Mouse (Mus musculus) E14TG2a.4 (cell line): ENCODE results near the gene Basp1.
A peak's percentile ranks its signal among the peaks of the same experiment; 100 is the strongest.

Source experiments
- H3K27me3 ChIP-seq: 2 replicates; pipeline ENCODE4 v1.6.1; 2014; ENCODE audit warnings: low read length, control low read depth; ENCODE audit not compliant: insufficient read depth
- H3K36me3 ChIP-seq: 2 replicates; pipeline ENCODE4 v1.6.1; 2014; ENCODE audit warnings: low read length, control low read depth; ENCODE audit not compliant: insufficient read depth
- H3K4me1 ChIP-seq: replicated peaks from 2 replicates; pipeline ENCODE4 v1.6.1; 2014; ENCODE audit warnings: low read depth, low read length, control low read depth
- H3K4me3 ChIP-seq: replicated peaks from 2 replicates; pipeline ENCODE4 v1.5.1; 2014; ENCODE audit warnings: mild to moderate bottlenecking, low read length
- H3K9me3 ChIP-seq: 2 replicates; pipeline ENCODE4 v1.6.1; 2014; ENCODE audit warnings: low read length, control low read depth
- CTCF ChIP-seq: conservative IDR thresholded peaks from 2 replicates; pipeline ENCODE4 v1.5.1; 2014; ENCODE audit warnings: low read length
- NANOG ChIP-seq: IDR thresholded peaks from 2 replicates; pipeline ENCODE4 v1.6.1; 2014; ENCODE audit warnings: borderline replicate concordance, low read length, mixed read lengths
- POU5F1 ChIP-seq: IDR thresholded peaks from 2 replicates; pipeline ENCODE4 v1.6.1; 2014; ENCODE audit warnings: low read length, borderline replicate concordance

Gene Basp1

GRCm38 (mm10) chr15:25412761-25413261 lies 753 bp downstream of the Basp1 start:
- peaks cover 25% of the 10 kb centered on the region for H3K4me1 ChIP-seq
- peaks cover 23% of the 10 kb centered on the region for H3K36me3 ChIP-seq
- TF ChIP-seq POU5F1 (no peak), CTCF (no peak), NANOG (no peak)
- H3K9me3 ChIP-seq = peaks cover 5% of the 10 kb centered on the region; the same call in 1 of the 2 replicates
- H3K27me3 ChIP-seq = peaks cover 5% of the 10 kb centered on the region; the same call in 1 of the 2 replicates
- H3K4me3 ChIP-seq = peak overlapping the region; percentile 95

DNA sequence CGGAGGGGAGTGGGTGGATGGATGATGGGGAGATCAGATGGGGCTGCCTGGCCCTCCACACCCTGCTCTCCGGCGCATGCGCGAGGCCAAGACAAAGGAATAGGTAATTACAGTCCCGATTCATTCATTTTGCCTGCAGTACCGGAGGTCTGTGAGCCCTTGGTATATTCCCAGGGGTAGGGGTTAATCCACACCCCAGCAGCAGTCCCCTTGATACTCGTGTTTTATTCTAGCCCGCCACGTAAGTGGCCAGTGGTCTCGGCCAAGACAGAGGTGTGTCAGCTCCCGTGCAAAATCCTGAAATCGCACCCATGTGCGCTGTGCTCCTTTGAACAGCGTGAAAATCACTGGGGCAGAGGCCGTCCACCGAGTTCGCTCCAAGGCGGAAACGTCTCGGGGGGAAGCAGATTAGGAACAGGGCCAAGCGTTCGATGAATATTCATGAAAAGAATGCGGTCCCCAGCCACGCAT lies 1.4 kb downstream of the Basp1 start:
- TF ChIP-seq NANOG (no peak), CTCF (no peak), POU5F1 (0 out of 2 replicates have a peak, but pooled peaks have one; percentile 7)
- peaks cover 28% of the 10 kb centered on the region for H3K4me1 ChIP-seq
- peaks cover 5% of the 10 kb centered on the region; the same call in 1 of the 2 replicates for H3K9me3 ChIP-seq
- peak overlapping the region; percentile 95 for H3K4me3 ChIP-seq
- peaks cover 5% of the 10 kb centered on the region; the same call in 1 of the 2 replicates for H3K27me3 ChIP-seq
- H3K36me3 ChIP-seq = peaks cover 23% of the 10 kb centered on the region

DNA sequence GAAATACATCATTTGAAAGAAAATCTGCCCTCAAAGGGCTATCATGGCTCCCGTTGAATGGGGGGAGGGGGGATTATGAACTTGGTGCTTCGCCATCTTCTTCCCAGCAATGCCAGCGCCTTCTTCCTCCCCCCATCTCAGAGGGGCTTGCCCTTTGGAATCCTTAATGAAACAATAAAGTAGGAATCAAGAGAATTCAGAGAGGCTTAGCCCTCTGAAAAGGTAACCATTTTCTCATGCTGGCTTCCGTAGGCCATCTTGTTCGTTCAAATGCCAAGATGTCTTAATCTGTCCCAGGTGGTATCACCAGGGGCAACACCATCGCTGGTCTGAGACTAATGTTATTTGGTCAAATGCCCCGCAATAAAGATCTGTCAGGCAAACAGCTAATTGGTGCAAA lies 2.1 kb downstream of the Basp1 start:
- Histone ChIP-seq H3K4me1 (peaks cover 33% of the 10 kb centered on the region), H3K27me3 (peaks cover 5% of the 10 kb centered on the region; the same call in 1 of the 2 replicates), H3K4me3 (peak overlapping the region; percentile 95), H3K9me3 (peaks cover 5% of the 10 kb centered on the region; the same call in 1 of the 2 replicates), H3K36me3 (peaks cover 23% of the 10 kb centered on the region)
- no peak for TF ChIP-seq POU5F1
- no peak for TF ChIP-seq CTCF
- no peak for TF ChIP-seq NANOG

- peaks cover 55% of the 10 kb centered on the region for H3K36me3 ChIP-seq
- no peak for TF ChIP-seq CTCF
- no peak for TF ChIP-seq NANOG
Measured at GRCm38 (mm10) chr15:25405926-25406325, 7.6 kb downstream of the Basp1 start.

GRCm38 (mm10) chr15:25403879-25404278 lies 9.7 kb downstream of the Basp1 start:
- Histone ChIP-seq H3K27me3 (no peaks in the 10 kb centered on the region), H3K4me3 (peak overlapping the region; percentile 37), H3K9me3 (no peaks in the 10 kb centered on the region), H3K4me1 (peaks cover 71% of the 10 kb centered on the region), H3K36me3 (peaks cover 51% of the 10 kb centered on the region)
- TF ChIP-seq CTCF (no peak), POU5F1 (no peak), NANOG (no peak)

More at GRCm38 (mm10) chr15:25405926-25406325, 7.6 kb downstream of the Basp1 start:
- H3K4me1 ChIP-seq = peaks cover 71% of the 10 kb centered on the region
- no peak overlapping the region for H3K4me3 ChIP-seq
- no peaks in the 10 kb centered on the region for H3K9me3 ChIP-seq
- no peaks in the 10 kb centered on the region for H3K27me3 ChIP-seq

GRCm38 (mm10) chr15:25402001-25402400 lies 11.6 kb downstream of the Basp1 start:
- Histone ChIP-seq H3K4me3 (no peak overlapping the region), H3K4me1 (peaks cover 71% of the 10 kb centered on the region), H3K27me3 (no peaks in the 10 kb centered on the region), H3K9me3 (no peaks in the 10 kb centered on the region), H3K36me3 (peaks cover 48% of the 10 kb centered on the region)
- TF ChIP-seq NANOG = no peak
- TF ChIP-seq POU5F1 = no peak
- no peak for TF ChIP-seq CTCF

DNA sequence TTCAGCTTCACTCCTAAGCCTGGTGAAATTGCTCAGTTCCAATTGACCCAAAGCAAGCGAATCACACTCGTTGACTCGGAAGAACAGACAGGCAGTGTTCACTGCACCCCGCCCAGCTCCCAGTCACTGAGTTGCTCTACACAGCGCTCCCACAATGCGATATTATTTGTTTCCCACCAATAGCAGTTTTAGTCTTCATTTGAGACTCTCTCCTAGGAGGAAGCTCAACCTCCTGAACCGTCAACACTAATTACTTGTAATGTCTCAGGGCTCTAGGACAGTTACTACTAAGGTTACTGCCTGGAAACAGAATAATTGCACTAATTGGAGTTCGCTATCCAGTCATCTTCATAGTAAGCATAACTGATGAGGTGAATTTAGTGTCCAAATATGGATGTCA lies 13.3 kb downstream of the Basp1 start:
- Histone ChIP-seq H3K4me3 (no peak overlapping the region), H3K4me1 (peaks cover 61% of the 10 kb centered on the region), H3K27me3 (no peaks in the 10 kb centered on the region), H3K9me3 (no peaks in the 10 kb centered on the region), H3K36me3 (peaks cover 51% of the 10 kb centered on the region)
- TF ChIP-seq POU5F1 (no peak), CTCF (no peak), NANOG (no peak)

- Histone ChIP-seq H3K27me3 (no peaks in the 10 kb centered on the region), H3K4me3 (no peak overlapping the region), H3K36me3 (peaks cover 54% of the 10 kb centered on the region), H3K9me3 (no peaks in the 10 kb centered on the region), H3K4me1 (peaks cover 38% of the 10 kb centered on the region)
- TF ChIP-seq CTCF = no peak
- no peak for TF ChIP-seq NANOG
- TF ChIP-seq POU5F1 = no peak
Measured at GRCm38 (mm10) chr15:25395912-25396590, 17.5 kb downstream of the Basp1 start.
